Mouse (Mus musculus) ES-Bruce4 (cell line): Measurements from ENCODE around the gene Rexo1. TPM values are rescaled to one million over a fixed set of nuclear protein-coding genes. Genes with fewer than 3 reads are reported as not detected.
A peak's percentile ranks its signal among the peaks of the same experiment; 100 is the strongest.
"Not testable (repeated sequence)": the region's sequence is repeated elsewhere in the genome, so short reads cannot be mapped to it uniquely, and the experiment has no call there.

Experiments
- H3K27ac ChIP-seq: 2 replicates; pipeline ENCODE4 v1.5.1; 2012; ENCODE audit warnings: low read length, inconsistent platforms; ENCODE audit not compliant: insufficient read depth
- H3K27me3 ChIP-seq: 2 replicates; pipeline ENCODE4 v1.6.1; 2012; ENCODE audit warnings: mild to moderate bottlenecking, low read length, inconsistent platforms; ENCODE audit not compliant: control insufficient read depth, poor library complexity, insufficient read depth, severe bottlenecking
- H3K36me3 ChIP-seq: 2 replicates; pipeline ENCODE4 v1.6.1; 2012; ENCODE audit warnings: inconsistent platforms, mild to moderate bottlenecking, low read length, moderate library complexity; ENCODE audit not compliant: control insufficient read depth, poor library complexity, insufficient read depth, severe bottlenecking
- H3K4me1 ChIP-seq: one replicate; pipeline ENCODE4 v1.8.1; 2011; ENCODE audit warnings: low read length; ENCODE audit not compliant: control insufficient read depth, insufficient read depth
- H3K4me3 ChIP-seq: 2 replicates; pipeline ENCODE4 v1.5.1; 2011; ENCODE audit warnings: low read depth, mild to moderate bottlenecking, low read length
- H3K9ac ChIP-seq: 2 replicates; pipeline ENCODE4 v1.6.1; 2012; ENCODE audit warnings: low read depth, mild to moderate bottlenecking, inconsistent platforms; ENCODE audit not compliant: poor library complexity, severe bottlenecking
- H3K9me3 ChIP-seq: replicated peaks from 2 replicates; pipeline ENCODE4 v1.6.1; 2012; ENCODE audit warnings: mild to moderate bottlenecking, low read length, inconsistent platforms; ENCODE audit not compliant: control insufficient read depth, poor library complexity, insufficient read depth, severe bottlenecking
- CTCF ChIP-seq: IDR thresholded peaks from one replicate; pipeline ENCODE4 v1.8.1; 2011; ENCODE audit warnings: low read depth, low read length
- EP300 ChIP-seq: IDR thresholded peaks from 2 replicates; pipeline ENCODE4 v1.6.1; 2011; ENCODE audit warnings: low read depth, low read length; ENCODE audit not compliant: insufficient read depth
- POLR2A ChIP-seq: IDR thresholded peaks from one replicate; pipeline ENCODE4 v1.8.1; 2011; ENCODE audit warnings: low read length; ENCODE audit not compliant: insufficient read depth
- polyA plus RNA-seq: library from polyadenylated mRNA; stranded (reverse); fragments of >200 nt; gene quantifications from 2 replicates; pipeline ENCODE4 v1.2.4, GENCODE M21; 2011; ENCODE audit warnings: low read depth; ENCODE audit not compliant: missing spikeins, insufficient read depth, insufficient read length

Gene Rexo1
- polyA plus RNA-seq, 1 experiment = 29.5 TPM

DNA sequence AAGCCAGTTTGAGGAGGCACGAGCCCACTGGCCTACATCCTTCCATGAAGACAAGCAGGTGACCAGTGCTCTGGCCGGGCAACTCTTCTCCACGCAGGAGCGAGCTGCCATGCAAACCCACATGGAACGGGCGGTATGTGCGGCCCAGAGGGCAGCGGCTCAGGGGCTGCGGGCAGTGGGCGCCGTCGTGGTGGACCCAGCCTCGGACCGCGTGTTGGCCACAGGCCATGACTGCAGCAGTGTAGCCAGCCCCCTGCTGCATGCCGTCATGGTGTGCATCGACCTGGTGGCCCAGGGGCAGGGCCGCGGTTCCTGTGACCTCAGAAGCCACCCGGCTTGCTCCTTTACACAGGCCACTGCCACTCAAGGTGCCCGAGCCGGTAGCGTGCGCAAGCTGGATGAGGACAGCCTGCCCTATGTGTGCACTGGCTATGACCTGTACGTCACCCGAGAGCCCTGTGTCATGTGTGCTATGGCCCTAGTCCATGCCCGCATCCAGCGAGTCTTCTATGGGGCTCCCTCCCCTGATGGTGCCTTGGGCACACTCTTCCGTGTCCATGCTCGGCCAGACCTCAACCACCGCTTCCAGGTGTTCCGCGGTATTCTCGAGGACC lies 45.5 kb upstream of the Rexo1 start:
- no peaks in the 10 kb centered on the region for H3K9me3 ChIP-seq
- H3K9ac ChIP-seq = peak overlapping the region; percentile 32
- peak overlapping the region; percentile 62 for H3K4me3 ChIP-seq
- H3K4me1 ChIP-seq = peaks cover 8% of the 10 kb centered on the region
- H3K36me3 ChIP-seq = no peaks in the 10 kb centered on the region
- H3K27me3 ChIP-seq = no peaks in the 10 kb centered on the region
- H3K27ac ChIP-seq = no peak overlapping the region
- TF ChIP-seq CTCF (no peak), POLR2A (no peak), EP300 (no peak)

DNA sequence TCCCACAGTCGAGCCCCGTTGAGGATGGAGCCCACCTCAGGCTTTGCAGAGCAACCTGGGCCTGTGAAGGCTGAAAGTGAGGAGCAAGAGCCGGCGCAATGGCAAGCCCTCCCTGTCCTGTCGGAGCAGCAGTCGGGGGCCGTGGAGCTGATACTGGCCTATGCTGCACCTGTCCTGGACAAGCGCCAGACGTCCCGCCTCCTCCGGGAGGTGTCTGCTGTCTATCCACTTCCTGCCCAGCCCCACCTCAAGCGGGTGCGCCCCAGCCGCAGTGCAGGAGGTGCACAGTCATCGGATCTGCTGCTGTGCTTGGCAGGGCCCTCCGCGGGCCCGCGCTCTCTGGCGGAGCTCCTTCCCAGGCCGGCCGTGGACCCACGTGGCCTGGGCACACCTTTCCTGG lies 44.9 kb upstream of the Rexo1 start:
- peak overlapping the region; percentile 22; the same call in 1 of the 2 replicates for H3K27ac ChIP-seq
- no peaks in the 10 kb centered on the region for H3K9me3 ChIP-seq
- TF ChIP-seq POLR2A = no peak
- TF ChIP-seq CTCF = no peak
- TF ChIP-seq EP300 = no peak
- peak overlapping the region; percentile 32 for H3K9ac ChIP-seq
- H3K27me3 ChIP-seq = no peaks in the 10 kb centered on the region
- H3K36me3 ChIP-seq = no peaks in the 10 kb centered on the region
- peak overlapping the region; percentile 62 for H3K4me3 ChIP-seq
- H3K4me1 ChIP-seq = peaks cover 8% of the 10 kb centered on the region

DNA sequence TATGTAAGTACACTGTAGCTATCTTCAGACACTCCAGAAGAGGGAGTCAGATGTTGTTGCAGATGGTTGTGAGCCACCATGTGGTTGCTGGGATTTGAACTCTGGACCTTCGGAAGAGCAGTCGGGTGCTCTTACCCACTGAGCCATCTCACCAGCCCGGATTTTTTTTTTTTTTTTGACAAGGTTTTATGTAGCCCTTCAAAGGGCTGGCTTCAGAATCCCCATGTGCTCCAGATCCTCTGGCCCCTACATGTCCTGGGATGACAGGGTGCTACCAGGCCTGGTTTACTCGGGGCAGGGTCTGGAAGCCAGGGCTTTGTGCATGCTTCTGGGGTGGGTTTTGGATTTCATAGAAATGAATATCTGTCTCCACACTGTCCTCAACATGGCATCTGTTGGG lies 44.4 kb upstream of the Rexo1 start, which contains the start of gene Gm49322:
Gm49322 (plus strand) TSS at position 301 of the 400 bp plus-strand sequence.
- H3K9me3 ChIP-seq, H3K36me3 ChIP-seq, H3K4me1 ChIP-seq, H3K27me3 ChIP-seq: not testable (repeated sequence)
- Histone ChIP-seq H3K4me3 (peak within 1 kb of the TSS; percentile 62), H3K27ac (peak within 1 kb of the TSS; percentile 22; the same call in 1 of the 2 replicates), H3K9ac (peak within 1 kb of the TSS; percentile 32)

DNA sequence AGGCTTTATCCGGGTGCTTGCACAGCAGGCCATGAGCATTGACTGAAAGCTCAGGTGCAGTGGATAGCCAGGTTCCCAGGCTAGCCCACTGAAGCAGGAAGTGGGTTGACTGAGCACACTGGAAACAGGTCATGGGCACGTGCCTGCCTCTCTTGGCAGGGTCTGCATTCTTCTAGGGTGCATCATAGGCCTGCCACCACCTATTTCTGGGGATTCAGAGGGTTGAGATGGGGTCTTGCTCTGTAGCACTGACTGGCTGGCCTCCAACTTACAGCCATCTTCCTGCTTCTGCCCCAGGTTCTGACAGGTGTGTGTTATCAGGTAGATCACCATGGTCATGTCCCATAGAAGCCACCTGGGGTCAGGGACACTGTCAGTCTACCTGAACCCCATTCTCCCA lies 43.6 kb upstream of the Rexo1 start:
- Histone ChIP-seq H3K27me3 (no peaks in the 10 kb centered on the region), H3K36me3 (no peaks in the 10 kb centered on the region), H3K4me3 (no peak overlapping the region), H3K4me1 (peaks cover 8% of the 10 kb centered on the region), H3K9me3 (no peaks in the 10 kb centered on the region), H3K9ac (no peak overlapping the region), H3K27ac (no peak overlapping the region)
- no peak for TF ChIP-seq EP300
- no peak for TF ChIP-seq POLR2A
- TF ChIP-seq CTCF = no peak

DNA sequence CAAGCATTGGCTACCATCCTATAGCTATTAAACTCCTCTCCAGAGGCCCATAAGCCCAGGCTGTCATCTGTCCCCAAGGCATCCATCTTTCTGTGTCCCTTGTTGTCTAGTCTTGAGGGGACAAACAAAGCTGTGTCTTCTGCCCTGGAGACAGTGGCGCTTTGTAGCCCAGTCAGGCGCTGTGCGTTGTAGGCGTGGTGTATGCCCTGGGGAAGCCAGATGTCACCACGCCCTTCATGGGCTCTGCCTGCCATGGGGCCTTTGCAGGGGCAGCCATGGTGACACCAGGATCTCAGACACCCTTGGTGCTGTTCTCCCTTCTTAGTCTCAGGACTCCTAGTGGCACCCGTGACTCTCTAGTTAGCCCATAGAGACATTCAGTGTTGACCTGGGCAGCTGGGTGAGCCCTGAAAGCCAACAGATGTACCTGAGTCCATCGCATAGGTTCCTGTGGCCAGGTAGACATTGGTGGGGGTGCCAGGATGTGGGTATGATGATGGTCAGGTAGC lies 42.7 kb upstream of the Rexo1 start:
- Histone ChIP-seq H3K9ac (peak overlapping the region; percentile 32; the same call in 1 of the 2 replicates), H3K27ac (no peak overlapping the region), H3K4me3 (no peak overlapping the region)

DNA sequence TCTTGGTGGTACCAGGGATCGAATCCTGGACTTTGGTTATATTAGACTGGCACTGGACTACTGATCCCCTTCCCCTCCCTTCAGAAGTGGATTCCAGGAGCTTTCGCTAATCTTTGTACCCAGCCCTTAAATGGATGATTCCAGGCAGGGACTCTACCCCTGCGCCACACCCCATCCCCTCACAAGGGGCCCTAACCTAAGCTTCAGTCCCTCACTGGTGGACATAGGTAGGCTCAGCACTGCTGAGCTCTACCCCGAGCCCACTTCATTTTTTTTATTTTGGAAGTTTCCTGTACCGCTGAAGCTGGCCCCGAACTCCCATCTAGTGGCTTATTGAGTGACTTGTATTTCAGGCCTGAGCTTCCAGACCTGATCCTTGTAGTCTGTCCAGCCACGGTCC lies 42.0 kb upstream of the Rexo1 start:
- TF ChIP-seq CTCF = no peak
- TF ChIP-seq POLR2A = no peak
- TF ChIP-seq EP300 = no peak
- Histone ChIP-seq H3K4me1 (peaks cover 8% of the 10 kb centered on the region), H3K36me3 (no peaks in the 10 kb centered on the region), H3K9me3 (no peaks in the 10 kb centered on the region), H3K9ac (peak overlapping the region; percentile 32), H3K4me3 (peak overlapping the region; percentile 79), H3K27ac (peak overlapping the region; percentile 19; the same call in 1 of the 2 replicates), H3K27me3 (no peaks in the 10 kb centered on the region)

More for the DNA sequence above, 42.7 kb upstream of the Rexo1 start:
- TF ChIP-seq CTCF (no peak), POLR2A (no peak), EP300 (no peak)
- Histone ChIP-seq H3K36me3 (no peaks in the 10 kb centered on the region), H3K9me3 (no peaks in the 10 kb centered on the region), H3K27me3 (no peaks in the 10 kb centered on the region), H3K4me1 (peaks cover 8% of the 10 kb centered on the region)
